Mouse (Mus musculus) limb, embryonic 14.5 days (tissue): ENCODE data around the gene Slc35g2. TPM values are rescaled to one million over a fixed set of nuclear protein-coding genes. Genes with fewer than 3 reads are reported as not detected.

ENCODE experiments used
- ATAC-seq: fragments of 200-750 bp; cut with Nextera tagmentation; 2 replicates; pipeline ENCODE4 v1.8.0; 2017; ENCODE audit warnings: low read depth, moderate number of reproducible peaks, moderate TSS enrichment; ENCODE audit not compliant: low FRiP score
- DNase-seq: peaks from one replicate; pipeline ENCODE4 v3.0.0-alpha.2; 2015; ENCODE audit warnings: low spot score
- H3K27ac ChIP-seq: fragments of 300-500 bp; sonication (generic); replicated peaks from 2 replicates; pipeline ENCODE4 v1.5.1; 2014; ENCODE audit warnings: low read depth, mild to moderate bottlenecking, low read length, moderate library complexity, mixed read lengths
- H3K27me3 ChIP-seq: fragments of 300-500 bp; sonication (generic); 2 replicates; pipeline ENCODE4 v1.6.1; 2014; ENCODE audit warnings: low read length, mixed read lengths; ENCODE audit not compliant: control insufficient read depth, insufficient read depth
- H3K36me3 ChIP-seq: fragments of 300-500 bp; sonication (generic); 2 replicates; pipeline ENCODE4 v1.6.1; 2014; ENCODE audit warnings: mild to moderate bottlenecking, low read length, moderate library complexity, mixed read lengths; ENCODE audit not compliant: control insufficient read depth, insufficient read depth
- H3K4me1 ChIP-seq: fragments of 300-500 bp; sonication (generic); 2 replicates; pipeline ENCODE4 v1.6.1; 2014; ENCODE audit warnings: antibody characterized with exemption, low read length, mixed read lengths; ENCODE audit not compliant: control insufficient read depth, insufficient read depth
- H3K4me2 ChIP-seq: fragments of 300-500 bp; sonication (generic); replicated peaks from 2 replicates; pipeline ENCODE4 v1.6.1; 2014; ENCODE audit warnings: low read depth, mild to moderate bottlenecking, low read length, moderate library complexity; ENCODE audit not compliant: severe bottlenecking
- H3K4me3 ChIP-seq: fragments of 300-500 bp; sonication (generic); replicated peaks from 2 replicates; pipeline ENCODE4 v1.5.1; 2014; ENCODE audit warnings: low read length
- H3K9ac ChIP-seq: fragments of 300-500 bp; sonication (generic); 2 replicates; pipeline ENCODE4 v1.6.1; 2014; ENCODE audit warnings: mild to moderate bottlenecking, low read depth, low read length, moderate library complexity; ENCODE audit not compliant: severe bottlenecking
- H3K9me3 ChIP-seq: fragments of 300-500 bp; sonication (generic); 2 replicates; pipeline ENCODE4 v1.6.1; 2016; ENCODE audit warnings: low read length; ENCODE audit not compliant: control insufficient read depth
- POLR2A ChIP-seq: fragments of 200-500 bp; IDR thresholded peaks from 2 replicates; pipeline ENCODE4 v1.8.0; 2012; ENCODE audit warnings: inconsistent platforms, mild to moderate bottlenecking, moderate library complexity, borderline replicate concordance; ENCODE audit not compliant: insufficient read depth, insufficient read length; ENCODE audit errors: extremely low read depth
- WGBS: fragments of 180-500 bp; shearing (Covaris S2); extraction: QIAGEN DNeasy Blood & Tissue Kit; methylation state at CpG from one replicate; pipeline ENCODE4 v1.1.7; 2014; 5-methylcytosine and 5-hydroxymethylcytosine counted together
- polyA plus RNA-seq, 2 experiments: library from polyadenylated mRNA; depleted of rRNA in 1 of 2; stranded (reverse) in 1 of 2; unstranded in 1 of 2; fragments of >200 nt; fragmentation: Nextera tagmentation in 1 of 2; extraction: Ambion mirVana in 1 of 2; gene quantifications; 2 replicates each; pipeline versions ENCODE4 v1.2.1 to v1.2.3; 2012 to 2014

Slc35g2 gene
- polyA plus RNA-seq, 2 experiments = 1.8 to 4.1 TPM

- no peak overlapping the region for H3K4me3 ChIP-seq
- no peak for ATAC-seq
- no peak overlapping the region for H3K27ac ChIP-seq
Measured at GRCm38 (mm10) chr9:100505498-100505897, 65.4 kb downstream of the Slc35g2 start.

More at GRCm38 (mm10) chr9:100505498-100505897, 65.4 kb downstream of the Slc35g2 start:
- WGBS = 71% methylated on average over 4 of the region's 4 CpGs
- peaks cover 5% of the 10 kb centered on the region; the same call in 1 of the 2 replicates for H3K36me3 ChIP-seq
- no peak for TF ChIP-seq POLR2A
- no peaks in the 10 kb centered on the region for H3K9me3 ChIP-seq
- DNase-seq = no peak
- no peak overlapping the region for H3K4me2 ChIP-seq
- peaks cover 2% of the 10 kb centered on the region; the same call in 1 of the 2 replicates for H3K4me1 ChIP-seq
- H3K9ac ChIP-seq = no peak overlapping the region
- H3K27me3 ChIP-seq = no peaks in the 10 kb centered on the region

Other genes starting within 250 kb of the Slc35g2 start
- 3.8 and 4.0 TPM in 2 replicates for gene Il20rb, start 84.3 kb downstream of the Slc35g2 start, polyA plus RNA-seq (2012; rRNA removed)
- gene Il20rb, start 84.3 kb downstream of the Slc35g2 start, polyA plus RNA-seq (2014; fragmentation: Nextera tagmentation; extraction: Ambion mirVana) = 2.6 and 4.5 TPM in 2 replicates
- 26.5 and 49.3 TPM in 2 replicates for gene Nck1, start 25.0 kb downstream of the Slc35g2 start, polyA plus RNA-seq (2012; rRNA removed)
- 67.3 and 83.7 TPM in 2 replicates for gene Nck1, start 25.0 kb downstream of the Slc35g2 start, polyA plus RNA-seq (2014; fragmentation: Nextera tagmentation; extraction: Ambion mirVana)
- 23.9 and 35.0 TPM in 2 replicates for gene Stag1, start 26.7 kb upstream of the Slc35g2 start, polyA plus RNA-seq (2012; rRNA removed)
- gene Stag1, start 26.7 kb upstream of the Slc35g2 start, polyA plus RNA-seq (2014; fragmentation: Nextera tagmentation; extraction: Ambion mirVana) = 45.5 and 50.9 TPM in 2 replicates